Mouse (Mus musculus) c-Kit-positive CD71-positive TER-119-positive erythroid progenitor cells, embryonic 14.5 days (primary cell): ENCODE results near the gene Olfr173.

Experiments used
- DNase-seq: peaks from one replicate; pipeline ENCODE4 v3.0.0-alpha.2; 2013; ENCODE audit warnings: low spot score

The Olfr173 gene

GRCm38 (mm10) chr16:58800168-58800567 is at the start of gene Olfr173:
TSS of gene Olfr173 (minus strand) at chr16:58800268.
- no peak for DNase-seq

- no peak for DNase-seq
Observed at GRCm38 (mm10) chr16:58826732-58827319, 26.8 kb upstream of the Olfr173 start, which contains the start of gene Olfr175-ps1. TSS of gene Olfr175-ps1 (minus strand) at chr16:58826782.

GRCm38 (mm10) chr16:58763076-58763475 is 37.0 kb downstream of the Olfr173 start, which contains the start of gene Olfr172:
TSS of gene Olfr172 (minus strand) at chr16:58763176.
- DNase-seq = no peak

- DNase-seq = no peak
Observed at GRCm38 (mm10) chr16:58756191-58756590, 43.9 kb downstream of the Olfr173 start.

- no peak for DNase-seq
Observed at GRCm38 (mm10) chr16:58751314-58751713, 48.8 kb downstream of the Olfr173 start.

- DNase-seq = no peak
Observed at GRCm38 (mm10) chr16:58746715-58747114, 53.4 kb downstream of the Olfr173 start.
